Mouse (Mus musculus): ENCODE results near the gene Lsm10.

- no peak for TF ChIP-seq POLR2A (IDR thresholded peaks at IDR 0.05; ENCODE audit: low read depth, low read length)
- TF ChIP-seq CTCF (IDR thresholded peaks at IDR 0.05; ENCODE audit: extremely low read depth, insufficient read length, insufficient replicate concordance, low read depth, low read length) = no peak
Measured at GRCm38 (mm10) chr4:126115871-126116521, 19.6 kb downstream of the Lsm10 start.
